Mouse (Mus musculus) heart, adult 2 months (tissue): ENCODE measurements around the gene Mei1.

Experiments
- CTCF ChIP-seq: fragments of 200-600 bp; IDR thresholded peaks from 2 replicates; pipeline ENCODE4 v1.8.1; 2022; ENCODE audit warnings: antibody characterized with exemption, mild to moderate bottlenecking, moderate library complexity
- EP300 ChIP-seq: fragments of 200-500 bp; IDR thresholded peaks from 2 replicates; pipeline ENCODE4 v1.6.1; 2011; ENCODE audit warnings: low read depth, low read length, control low read depth; ENCODE audit not compliant: insufficient read depth
- POLR2A ChIP-seq: fragments of 200-500 bp; IDR thresholded peaks from 2 replicates; pipeline ENCODE4 v1.6.1; 2011; ENCODE audit warnings: mild to moderate bottlenecking, low read depth, low read length, control low read depth; ENCODE audit not compliant: insufficient read depth

GRCm38 (mm10) chr15:82138565-82138964 is 68.8 kb downstream of the Mei1 start:
- TF ChIP-seq CTCF (peak; percentile 96), EP300 (peak; percentile 32; the same call in 1 of the 2 replicates), POLR2A (no peak)
